Mouse (Mus musculus) limb, embryonic 15.5 days (tissue): ENCODE data around the gene Itgax. TPM values are rescaled to one million over a fixed set of nuclear protein-coding genes. Genes with fewer than 3 reads are reported as not detected.

Source experiments
- ATAC-seq: fragments of 200-750 bp; cut with Nextera tagmentation; 2 replicates; pipeline ENCODE4 v1.8.0; 2017; ENCODE audit warnings: low read depth, moderate TSS enrichment; ENCODE audit not compliant: insufficient number of reproducible peaks, low FRiP score, low TSS enrichment
- H3K27ac ChIP-seq: fragments of 300-500 bp; sonication (generic); 2 replicates; pipeline ENCODE4 v1.5.1; 2015; ENCODE audit warnings: moderate library complexity, mild to moderate bottlenecking, inconsistent platforms
- H3K27me3 ChIP-seq: fragments of 300-500 bp; sonication (generic); 2 replicates; pipeline ENCODE4 v1.6.1; 2015; ENCODE audit warnings: inconsistent platforms
- H3K36me3 ChIP-seq: fragments of 300-500 bp; sonication (generic); 2 replicates; pipeline ENCODE4 v1.6.1; 2015; ENCODE audit warnings: inconsistent platforms
- H3K4me1 ChIP-seq: fragments of 300-500 bp; sonication (generic); 2 replicates; pipeline ENCODE4 v1.6.1; 2015; ENCODE audit warnings: inconsistent platforms
- H3K4me2 ChIP-seq: fragments of 300-500 bp; sonication (generic); 2 replicates; pipeline ENCODE4 v1.6.1; 2015; ENCODE audit warnings: mild to moderate bottlenecking, inconsistent platforms
- H3K4me3 ChIP-seq: fragments of 300-500 bp; sonication (generic); 2 replicates; pipeline ENCODE4 v1.5.1; 2015; ENCODE audit warnings: mild to moderate bottlenecking, inconsistent platforms
- H3K9ac ChIP-seq: fragments of 300-500 bp; sonication (generic); 2 replicates; pipeline ENCODE4 v1.6.1; 2015; ENCODE audit warnings: inconsistent platforms
- H3K9me3 ChIP-seq: fragments of 300-500 bp; sonication (generic); 2 replicates; pipeline ENCODE4 v1.6.1; 2016; ENCODE audit warnings: inconsistent platforms
- WGBS: fragments of 180-500 bp; shearing (Covaris S2); methylation state at CpG from one replicate; pipeline ENCODE4 v1.1.7; 2015; 5-methylcytosine and 5-hydroxymethylcytosine counted together
- polyA plus RNA-seq: library from polyadenylated mRNA; unstranded; fragments of >200 nt; fragmentation: Nextera tagmentation; extraction: Ambion mirVana; gene quantifications from 2 replicates; pipeline ENCODE4 v1.2.1, GENCODE M21; 2015

The Itgax gene
- polyA plus RNA-seq: 0.10 TPM in 2 replicates

- no peak within 1 kb of the TSS for H3K4me3 ChIP-seq
- 78% methylated on average over 8 of the region's 8 CpGs for WGBS
- no peaks in the 10 kb centered on the region for H3K36me3 ChIP-seq
- no peaks in the 10 kb centered on the region for H3K27me3 ChIP-seq
- H3K27ac ChIP-seq: no peak within 1 kb of the TSS
- no peak for ATAC-seq
- H3K4me1 ChIP-seq: no peaks in the 10 kb centered on the region
- H3K9ac ChIP-seq: no peak within 1 kb of the TSS
- no peak within 1 kb of the TSS for H3K4me2 ChIP-seq
- no peaks in the 10 kb centered on the region for H3K9me3 ChIP-seq
Measured at GRCm38 (mm10) chr7:128128741-128129720, at the start of gene Itgax. TSS of gene Itgax (plus strand) at chr7:128129547.

- H3K4me1 ChIP-seq: no peaks in the 10 kb centered on the region
- H3K4me2 ChIP-seq: no peak overlapping the region
- WGBS: 69% methylated on average over 8 of the region's 8 CpGs
- H3K9ac ChIP-seq: no peak overlapping the region
- H3K4me3 ChIP-seq: no peak overlapping the region
- no peak overlapping the region for H3K27ac ChIP-seq
- ATAC-seq: no peak
- H3K9me3 ChIP-seq: no peaks in the 10 kb centered on the region
- H3K27me3 ChIP-seq: no peaks in the 10 kb centered on the region
- no peaks in the 10 kb centered on the region for H3K36me3 ChIP-seq
Measured at GRCm38 (mm10) chr7:128080012-128080411, 49.3 kb upstream of the Itgax start.

- Histone ChIP-seq H3K9me3 (no peaks in the 10 kb centered on the region), H3K4me1 (no peaks in the 10 kb centered on the region), H3K9ac (no peak overlapping the region), H3K27ac (no peak overlapping the region), H3K4me2 (no peak overlapping the region), H3K4me3 (no peak overlapping the region), H3K36me3 (no peaks in the 10 kb centered on the region), H3K27me3 (no peaks in the 10 kb centered on the region)
- ATAC-seq: no peak
- WGBS: 73% methylated on average over 7 of the region's 7 CpGs
Measured at GRCm38 (mm10) chr7:128089141-128089540, 40.2 kb upstream of the Itgax start.

DNA sequence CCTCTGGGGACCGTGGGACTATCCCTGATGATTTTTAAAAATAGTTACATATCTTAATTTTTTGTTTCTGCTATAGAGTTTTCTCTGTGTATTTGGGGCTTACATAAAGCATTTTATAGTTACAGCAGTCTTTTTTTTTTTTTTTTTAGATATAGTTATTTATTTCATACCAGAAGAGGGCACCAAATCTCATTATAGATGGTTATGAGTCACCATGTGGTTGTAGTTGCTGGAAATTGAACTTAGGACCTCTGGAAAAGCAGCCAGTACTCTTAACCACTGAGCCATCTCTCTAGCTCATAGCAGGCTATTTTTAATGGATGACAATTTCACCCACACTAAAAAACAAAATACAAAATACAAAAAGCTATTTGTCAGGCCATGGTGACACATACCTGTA, 31.2 kb upstream of the Itgax start:
- H3K36me3 ChIP-seq: no peaks in the 10 kb centered on the region
- H3K4me1 ChIP-seq: no peaks in the 10 kb centered on the region
- 80% methylated on average over 1 of the region's 1 CpGs for WGBS
- no peak for ATAC-seq
- no peak overlapping the region for H3K9ac ChIP-seq
- no peak overlapping the region for H3K27ac ChIP-seq
- H3K9me3 ChIP-seq: no peaks in the 10 kb centered on the region
- no peak overlapping the region for H3K4me2 ChIP-seq
- H3K27me3 ChIP-seq: no peaks in the 10 kb centered on the region
- H3K4me3 ChIP-seq: no peak overlapping the region

DNA sequence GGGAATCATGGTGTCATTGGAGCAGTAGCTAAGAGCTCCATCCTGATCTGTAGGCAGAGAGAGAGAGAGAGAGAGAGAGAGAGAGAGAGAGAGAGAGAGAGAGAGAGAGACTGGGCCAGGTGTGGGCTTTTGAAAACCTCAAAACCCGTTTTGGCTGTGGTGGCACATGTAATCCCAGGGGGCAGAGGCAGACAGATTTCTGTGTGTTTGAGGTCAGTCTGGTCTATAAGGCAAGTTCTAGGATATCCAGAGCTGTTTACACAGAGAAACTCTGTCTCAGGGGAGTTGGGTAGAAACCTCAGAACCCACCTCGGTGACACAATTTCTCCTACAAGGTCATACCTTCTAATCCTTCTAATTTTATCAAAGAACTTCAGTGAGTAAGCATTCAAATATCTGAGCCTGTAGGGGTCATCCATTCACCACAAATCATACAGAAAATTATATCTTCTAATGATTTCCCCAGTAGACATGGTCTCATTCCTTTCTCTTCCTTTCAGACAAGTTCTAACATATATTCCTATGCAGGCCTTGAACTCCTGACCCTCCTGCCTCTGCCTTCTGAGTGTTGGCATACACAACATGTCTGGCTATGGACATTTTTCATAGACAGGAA, 28.5 kb upstream of the Itgax start:
- Histone ChIP-seq H3K4me2 (no peak overlapping the region), H3K36me3 (no peaks in the 10 kb centered on the region), H3K9me3 (no peaks in the 10 kb centered on the region), H3K27ac (no peak overlapping the region), H3K4me3 (no peak overlapping the region), H3K9ac (no peak overlapping the region), H3K4me1 (no peaks in the 10 kb centered on the region), H3K27me3 (no peaks in the 10 kb centered on the region)
- ATAC-seq: no peak
- WGBS: 71% methylated on average over 2 of the region's 2 CpGs

DNA sequence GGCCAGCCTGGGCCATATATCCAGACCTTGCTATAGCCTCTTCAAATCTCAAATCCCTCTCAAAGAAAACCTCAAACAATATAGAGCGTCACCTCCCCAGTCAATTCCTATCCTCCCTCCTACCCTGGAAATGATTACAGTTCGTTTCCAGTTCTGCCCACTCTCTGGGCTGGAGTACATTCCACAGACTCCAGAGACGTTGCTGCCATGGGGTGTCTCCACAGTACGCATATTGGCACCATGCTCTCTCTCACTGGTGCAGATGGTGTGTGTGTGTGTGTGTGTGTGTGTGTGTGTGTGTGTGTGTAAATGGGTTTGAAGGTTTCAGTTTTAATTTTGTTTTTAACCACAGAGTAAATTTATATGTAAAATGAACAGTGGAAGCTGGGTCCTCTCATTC, 24.1 kb upstream of the Itgax start:
- WGBS: 28% methylated on average over 4 of the region's 4 CpGs
- Histone ChIP-seq H3K9ac (no peak overlapping the region), H3K4me2 (no peak overlapping the region), H3K27ac (no peak overlapping the region), H3K4me1 (no peaks in the 10 kb centered on the region), H3K9me3 (no peaks in the 10 kb centered on the region), H3K36me3 (no peaks in the 10 kb centered on the region), H3K4me3 (no peak overlapping the region), H3K27me3 (no peaks in the 10 kb centered on the region)
- no peak for ATAC-seq

DNA sequence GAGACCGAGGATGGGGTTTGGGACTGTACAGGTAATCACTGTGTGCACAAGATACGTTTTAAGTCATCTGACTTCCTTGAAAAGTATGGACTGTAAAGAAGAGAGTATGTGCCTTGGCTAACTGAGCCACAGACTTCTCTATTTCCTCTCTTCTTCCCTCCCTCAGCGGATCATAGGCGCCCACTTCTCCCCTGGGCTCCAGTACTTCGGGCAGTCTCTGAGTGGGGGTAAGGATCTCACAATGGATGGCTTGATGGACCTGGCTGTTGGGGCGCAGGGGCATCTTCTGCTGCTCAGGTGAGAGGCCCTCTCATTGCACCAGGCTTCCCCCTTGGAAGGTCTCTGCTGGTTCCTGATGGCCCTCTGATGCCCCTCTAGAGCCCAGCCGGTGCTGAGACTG, 21.9 kb upstream of the Itgax start:
- Histone ChIP-seq H3K27ac (no peak overlapping the region), H3K4me1 (no peaks in the 10 kb centered on the region), H3K4me3 (no peak overlapping the region), H3K36me3 (no peaks in the 10 kb centered on the region), H3K27me3 (no peaks in the 10 kb centered on the region), H3K4me2 (no peak overlapping the region), H3K9ac (no peak overlapping the region), H3K9me3 (no peaks in the 10 kb centered on the region)
- no peak for ATAC-seq
- WGBS: 87% methylated on average over 7 of the region's 7 CpGs

- Histone ChIP-seq H3K9ac (no peak overlapping the region), H3K36me3 (no peaks in the 10 kb centered on the region), H3K4me2 (no peak overlapping the region), H3K4me3 (no peak overlapping the region), H3K4me1 (no peaks in the 10 kb centered on the region), H3K27ac (no peak overlapping the region), H3K27me3 (no peaks in the 10 kb centered on the region), H3K9me3 (no peaks in the 10 kb centered on the region)
- ATAC-seq: no peak
- WGBS: 73% methylated on average over 2 of the region's 2 CpGs
Measured at GRCm38 (mm10) chr7:128110314-128110713, 19.0 kb upstream of the Itgax start.

DNA sequence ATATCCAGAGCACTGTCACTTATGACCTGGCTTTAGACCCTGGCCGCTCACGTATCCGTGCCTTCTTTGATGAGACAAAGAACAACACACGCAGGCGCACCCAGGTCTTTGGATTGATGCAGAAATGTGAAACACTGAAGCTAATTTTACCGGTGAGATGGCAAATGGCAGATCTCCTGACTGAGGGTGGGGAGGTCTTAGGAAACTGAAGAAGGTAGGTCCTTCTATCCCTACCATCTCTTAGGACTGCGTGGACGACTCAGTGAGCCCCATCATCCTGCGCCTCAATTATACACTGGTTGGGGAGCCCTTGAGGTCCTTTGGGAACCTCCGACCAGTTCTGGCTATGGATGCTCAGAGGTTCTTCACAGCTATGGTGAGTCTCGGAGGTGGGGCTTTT, 17.2 kb upstream of the Itgax start:
- Histone ChIP-seq H3K27me3 (no peaks in the 10 kb centered on the region), H3K4me2 (no peak overlapping the region), H3K9me3 (no peaks in the 10 kb centered on the region), H3K9ac (no peak overlapping the region), H3K4me3 (no peak overlapping the region), H3K36me3 (no peaks in the 10 kb centered on the region), H3K27ac (no peak overlapping the region), H3K4me1 (no peaks in the 10 kb centered on the region)
- no peak for ATAC-seq
- WGBS: 86% methylated on average over 11 of the region's 11 CpGs

- no peak overlapping the region for H3K27ac ChIP-seq
- ATAC-seq: no peak
- no peaks in the 10 kb centered on the region for H3K36me3 ChIP-seq
- no peaks in the 10 kb centered on the region for H3K9me3 ChIP-seq
- H3K4me3 ChIP-seq: no peak overlapping the region
- no peaks in the 10 kb centered on the region for H3K27me3 ChIP-seq
- H3K4me1 ChIP-seq: no peaks in the 10 kb centered on the region
- 92% methylated on average over 11 of the region's 11 CpGs for WGBS
- no peak overlapping the region for H3K4me2 ChIP-seq
- H3K9ac ChIP-seq: no peak overlapping the region
Measured at GRCm38 (mm10) chr7:128114371-128115105, 14.8 kb upstream of the Itgax start.

- Histone ChIP-seq H3K9ac (no peak overlapping the region), H3K27me3 (no peaks in the 10 kb centered on the region), H3K4me2 (no peak overlapping the region), H3K4me3 (no peak overlapping the region), H3K9me3 (no peaks in the 10 kb centered on the region), H3K27ac (no peak overlapping the region), H3K36me3 (no peaks in the 10 kb centered on the region), H3K4me1 (no peaks in the 10 kb centered on the region)
- no peak for ATAC-seq
- 69% methylated on average over 5 of the region's 5 CpGs for WGBS
Measured at GRCm38 (mm10) chr7:128115211-128115958, 14.0 kb upstream of the Itgax start.
